Comparison of ENCODE assay signal across 21 mouse cellular contexts in genomic region chr2:165305438-165305837, GRCm38 (mm10). TPM values are rescaled to one million over a fixed set of nuclear protein-coding genes. Genes with fewer than 3 reads are reported as not detected.
DNase-seq lines count a peak whose midpoint lies in the region; ATAC-seq and TF ChIP-seq lines count a peak whose summit lies in the region.
"Had no signal": no experiment of that assay in that cellular context is flagged by ENCODE, and none has a peak within 500 bp of the region (broad histone marks: within the 10 kb centered on the region; RNA-seq: fewer than 3 reads in every experiment).

No protein-coding gene starts in this region.

- TF ChIP-seq CTCF in layer of hippocampus, adult 2 months (conservative IDR thresholded peaks at IDR 0.05), result no peak
- TF ChIP-seq CTCF in stomach, postnatal 0 days (IDR thresholded peaks at IDR 0.05; ENCODE audit: low read depth), result no peak

- peak; percentile 35; the same call in 1 of the 2 replicates for ATAC-seq in lung, embryonic 16.5 days (ENCODE audit: low read depth)
- ATAC-seq in liver, embryonic 15.5 days (ENCODE audit: insufficient read depth), result no peak
- no peak for ATAC-seq in stomach, postnatal 0 days (ENCODE audit: low FRiP score, low TSS enrichment)
- ATAC-seq: activated CD4-positive, CD25-positive, alpha-beta regulatory T cell, adult 4 months; forebrain, embryonic 13.5 days; forebrain, postnatal 0 days; Patski had no signal

- 61% methylated on average over 8 of the region's 8 CpGs for WGBS in lung, embryonic 16.5 days
- 73% methylated on average over 8 of the region's 8 CpGs for WGBS in liver, embryonic 15.5 days (ENCODE audit: insufficient replicate concordance)
- 72% methylated on average over 8 of the region's 8 CpGs for WGBS in stomach, postnatal 0 days

- H3K9ac ChIP-seq in lung, embryonic 16.5 days (ENCODE audit: low read length), result no peak overlapping the region
- no peak overlapping the region for H3K9ac ChIP-seq in liver, embryonic 15.5 days
- H3K9ac ChIP-seq in stomach, postnatal 0 days (ENCODE audit: low read length), result no peak overlapping the region
- H3K9ac ChIP-seq: embryonic facial prominence, embryonic 13.5 days; forebrain, embryonic 13.5 days; forebrain, postnatal 0 days; heart, embryonic 12.5 days had no signal

- TF ChIP-seq EP300 in stomach, postnatal 0 days (optimal IDR thresholded peaks at IDR 0.05), result no peak

- no peaks in the 10 kb centered on the region for H3K27me3 ChIP-seq in lung, embryonic 16.5 days (ENCODE audit: control insufficient read depth, insufficient read depth, low read depth, low read length)
- H3K27me3 ChIP-seq in liver, embryonic 15.5 days, result no peaks in the 10 kb centered on the region
- no peaks in the 10 kb centered on the region for H3K27me3 ChIP-seq in stomach, postnatal 0 days (ENCODE audit: control insufficient read depth, insufficient read depth, low read length)
- H3K27me3 ChIP-seq: CH12.LX; embryonic facial prominence, embryonic 13.5 days; forebrain, embryonic 13.5 days; heart, embryonic 12.5 days; Patski had no signal

- H3K9me3 ChIP-seq in lung, embryonic 16.5 days (ENCODE audit: control insufficient read depth, low read length), result no peaks in the 10 kb centered on the region
- H3K9me3 ChIP-seq in liver, embryonic 15.5 days (replicated peaks), result no peaks in the 10 kb centered on the region
- no peaks in the 10 kb centered on the region for H3K9me3 ChIP-seq in stomach, postnatal 0 days (ENCODE audit: control insufficient read depth, low read length)
- H3K9me3 ChIP-seq: embryonic facial prominence, embryonic 13.5 days; forebrain, embryonic 13.5 days; heart, embryonic 12.5 days; hindbrain, embryonic 10.5 days had no signal

- H3K4me2 ChIP-seq in lung, embryonic 16.5 days (ENCODE audit: low read depth, low read length), result no peak overlapping the region
- no peak overlapping the region for H3K4me2 ChIP-seq in liver, embryonic 15.5 days
- H3K4me2 ChIP-seq in stomach, postnatal 0 days (replicated peaks; ENCODE audit: low read depth), result no peak overlapping the region
- H3K4me2 ChIP-seq: embryonic facial prominence, embryonic 13.5 days; forebrain, embryonic 13.5 days; heart, embryonic 12.5 days had no signal

- peaks cover 24% of the 10 kb centered on the region for H3K36me3 ChIP-seq in lung, embryonic 16.5 days (ENCODE audit: control insufficient read depth, insufficient read depth, low read length)
- H3K36me3 ChIP-seq in liver, embryonic 15.5 days (replicated peaks), result peaks cover 38% of the 10 kb centered on the region
- peaks cover 24% of the 10 kb centered on the region; the same call in 1 of the 2 replicates for H3K36me3 ChIP-seq in stomach, postnatal 0 days (ENCODE audit: control insufficient read depth, insufficient read depth, low read length)

- H3K4me3 ChIP-seq in layer of hippocampus, adult 2 months, result no peak overlapping the region
- H3K4me3 ChIP-seq in lung, embryonic 16.5 days (ENCODE audit: low read length), result no peak overlapping the region
- H3K4me3 ChIP-seq in liver, embryonic 15.5 days (replicated peaks), result no peak overlapping the region
- no peak overlapping the region for H3K4me3 ChIP-seq in stomach, postnatal 0 days (ENCODE audit: low read depth, low read length)
- H3K4me3 ChIP-seq: embryonic facial prominence, embryonic 13.5 days; forebrain, embryonic 13.5 days; heart, adult 2 months; heart, embryonic 12.5 days; hindbrain, embryonic 10.5 days had no signal

- no peak for DNase-seq in layer of hippocampus, adult 2 months (ENCODE audit: low spot score in 2 of 2)
- DNase-seq in layer of hippocampus, postnatal 36 days, result no peak
- DNase-seq in lung, postnatal 25 days (ENCODE audit: low spot score), result no peak
- peak; percentile 46 for DNase-seq in yolk sac, embryonic 10.5 days (ENCODE audit: low spot score)
- no peak for DNase-seq in stomach, postnatal 0 days (ENCODE audit: low spot score)
- DNase-seq: adrenal gland, postnatal 14 days; cerebellum, adult 11-12 months; cerebellum, adult 9-10 months; cerebellum, postnatal 25 days; forebrain, postnatal 0 days; gastrocnemius, postnatal 14 days; heart, adult 2 months had no signal

- peaks cover 6% of the 10 kb centered on the region for H3K4me1 ChIP-seq in lung, embryonic 16.5 days (replicated peaks; ENCODE audit: control insufficient read depth, insufficient read depth, low read length)
- peaks cover 5% of the 10 kb centered on the region for H3K4me1 ChIP-seq in liver, embryonic 15.5 days (replicated peaks)
- no peaks in the 10 kb centered on the region for H3K4me1 ChIP-seq in stomach, postnatal 0 days (replicated peaks; ENCODE audit: control insufficient read depth, insufficient read depth)
- H3K4me1 ChIP-seq: embryonic facial prominence, embryonic 13.5 days; heart, embryonic 12.5 days had no signal

- peak overlapping the region; percentile 43; the same call in 1 of the 2 replicates for H3K27ac ChIP-seq in layer of hippocampus, adult 2 months
- H3K27ac ChIP-seq in lung, embryonic 16.5 days (ENCODE audit: low read length), result no peak overlapping the region
- H3K27ac ChIP-seq in liver, embryonic 15.5 days (replicated peaks), result peak overlapping the region; percentile 73
- H3K27ac ChIP-seq in stomach, postnatal 0 days (replicated peaks), result no peak overlapping the region
- H3K27ac ChIP-seq: embryonic facial prominence, embryonic 13.5 days; forebrain, embryonic 13.5 days; heart, adult 2 months; hindbrain, embryonic 10.5 days had no signal

RNA-seq across cellular contexts. Expression of gene Slc35c2, which starts 17.8 kb away (rescaled TPM):
- total RNA-seq in layer of hippocampus, adult 2 months (2021), result 10 to 100 TPM; 94.6 to 98.4 TPM
- 10 to 100 TPM; 94.0 to 98.4 TPM for total RNA-seq in layer of hippocampus, postnatal 36 days (2021)
- polyA plus RNA-seq in lung, embryonic 16.5 days (2015; fragmentation: Nextera tagmentation; extraction: Ambion mirVana), result 47.9 and 48.0 TPM in 2 replicates
- 39.1 and 47.7 TPM in 2 replicates for polyA plus RNA-seq in liver, embryonic 15.5 days (2015; fragmentation: Nextera tagmentation; extraction: Ambion mirVana)
- polyA plus RNA-seq in stomach, postnatal 0 days (2015; fragmentation: Nextera tagmentation; extraction: Ambion mirVana), result 38.5 and 39.3 TPM in 2 replicates

RNA-seq across cellular contexts. Expression of gene Elmo2, which starts 20.8 kb away (rescaled TPM):
- total RNA-seq in layer of hippocampus, adult 2 months (2021), result 100 to 1,000 TPM; 200 to 202 TPM
- 100 to 1,000 TPM; 179 to 195 TPM for total RNA-seq in layer of hippocampus, postnatal 36 days (2021)
- 76.6 and 82.8 TPM in 2 replicates for polyA plus RNA-seq in lung, embryonic 16.5 days (2015; fragmentation: Nextera tagmentation; extraction: Ambion mirVana)
- 16.6 and 17.1 TPM in 2 replicates for polyA plus RNA-seq in liver, embryonic 15.5 days (2015; fragmentation: Nextera tagmentation; extraction: Ambion mirVana)
- 21.2 and 22.6 TPM in 2 replicates for polyA plus RNA-seq in stomach, postnatal 0 days (2015; fragmentation: Nextera tagmentation; extraction: Ambion mirVana)

Comparison
In these comparisons a context has a peak if more than half of its experiments do, and no peak if none do; other contexts are left out.
1. H3K27ac ChIP-seq: peak in layer of hippocampus, adult 2 months (single experiment) and liver, embryonic 15.5 days (single experiment); none in lung, embryonic 16.5 days (single experiment) and stomach, postnatal 0 days (single experiment).